Mouse (Mus musculus) MEL (cell line): ENCODE measurements around the gene Wdr70. TPM values are rescaled to one million over a fixed set of nuclear protein-coding genes. Genes with fewer than 3 reads are reported as not detected.

Experiments
- DNase-seq: peaks from one replicate; pipeline ENCODE4 v3.0.0; 2011; ENCODE audit warnings: low read depth, low spot score
- H3K27ac ChIP-seq: 2 replicates; pipeline ENCODE4 v1.5.1; 2012; ENCODE audit warnings: low read depth, mild to moderate bottlenecking, control low read depth, low read length, moderate library complexity; ENCODE audit not compliant: control insufficient read depth
- H3K27me3 ChIP-seq, 2 experiments: fragments of 150-350 bp in 1 of 2; sonication (generic) in 1 of 2; 2 replicates each; pipeline ENCODE4 v1.6.1; 2012; ENCODE audit warnings: low read length in 2 of 2, mild to moderate bottlenecking in 2 of 2, improper control_type of control experiment in 1 of 2, moderate library complexity in 1 of 2; ENCODE audit not compliant: insufficient read depth in 2 of 2, control insufficient read depth in 1 of 2
- H3K36me3 ChIP-seq, 2 experiments: 2 replicates each; pipeline ENCODE4 v1.6.1; 2012 to 2014; ENCODE audit warnings: low read length in 2 of 2, improper control_type of control experiment in 1 of 2, inconsistent platforms in 1 of 2, mild to moderate bottlenecking in 1 of 2; ENCODE audit not compliant: insufficient read depth in 2 of 2, control insufficient read depth in 1 of 2
- H3K4me1 ChIP-seq, 2 experiments: fragments of 150-350 bp in 1 of 2; sonication (generic) in 1 of 2; 2 replicates each; pipeline ENCODE4 v1.6.1; 2012; ENCODE audit warnings: low read length in 2 of 2, improper control_type of control experiment in 1 of 2, mild to moderate bottlenecking in 1 of 2; ENCODE audit not compliant: insufficient read depth in 2 of 2, control insufficient read depth in 1 of 2
- H3K4me3 ChIP-seq, 2 experiments: fragments of 150-350 bp in 1 of 2; sonication (generic) in 1 of 2; 2 replicates each; pipeline ENCODE4 v1.5.1; 2012; ENCODE audit warnings: low read depth in 2 of 2, low read length in 2 of 2, mild to moderate bottlenecking in 2 of 2, moderate library complexity in 2 of 2, control low read depth in 1 of 2, improper control_type of control experiment in 1 of 2; ENCODE audit not compliant: control insufficient read depth in 1 of 2, insufficient read depth in 1 of 2
- H3K79me2 ChIP-seq: 2 replicates; pipeline ENCODE4 v1.6.1; 2012; ENCODE audit warnings: mild to moderate bottlenecking, low read length, moderate library complexity; ENCODE audit not compliant: control insufficient read depth, poor library complexity, insufficient read depth
- H3K9ac ChIP-seq: 2 replicates; pipeline ENCODE4 v1.6.1; 2012; ENCODE audit warnings: low read depth, mild to moderate bottlenecking, control low read depth, low read length, moderate library complexity; ENCODE audit not compliant: control insufficient read depth, poor library complexity, severe bottlenecking
- H3K9me3 ChIP-seq: fragments of 150-350 bp; sonication (generic); replicated peaks from 2 replicates; pipeline ENCODE4 v1.6.1; 2012; ENCODE audit warnings: mild to moderate bottlenecking, low read length, improper control_type of control experiment, moderate library complexity; ENCODE audit not compliant: insufficient read depth
- CHD1 ChIP-seq: IDR thresholded peaks from 2 replicates; pipeline ENCODE4 v1.6.1; 2012; ENCODE audit warnings: low read depth, mild to moderate bottlenecking, inconsistent platforms, low read length, improper control_type of control experiment
- CHD2 ChIP-seq: IDR thresholded peaks from 2 replicates; pipeline ENCODE4 v1.6.1; 2011; ENCODE audit warnings: low read length, improper control_type of control experiment
- E2F4 ChIP-seq: IDR thresholded peaks from 2 replicates; pipeline ENCODE4 v1.6.1; 2011; ENCODE audit warnings: low read depth, low read length, improper control_type of control experiment, borderline replicate concordance
- ELF1 ChIP-seq: IDR thresholded peaks from 2 replicates; pipeline ENCODE4 v1.6.1; 2014; ENCODE audit warnings: low read depth, mild to moderate bottlenecking, inconsistent platforms, low read length, improper control_type of control experiment, moderate library complexity
- EP300 ChIP-seq, 2 experiments: IDR thresholded peaks; 2 replicates each; pipeline ENCODE4 v1.6.1; 2011; ENCODE audit warnings: improper control_type of control experiment in 2 of 2, low read length in 2 of 2, low read depth in 1 of 2, mild to moderate bottlenecking in 1 of 2
- ETS1 ChIP-seq: IDR thresholded peaks from 2 replicates; pipeline ENCODE4 v1.6.1; 2012; ENCODE audit warnings: low read depth, mild to moderate bottlenecking, inconsistent platforms, low read length, improper control_type of control experiment, moderate library complexity
- GABPA ChIP-seq: IDR thresholded peaks from 2 replicates; pipeline ENCODE4 v1.6.1; 2012; ENCODE audit warnings: low read depth, mild to moderate bottlenecking, inconsistent platforms, low read length, improper control_type of control experiment, moderate library complexity
- GATA1 ChIP-seq: IDR thresholded peaks from 2 replicates; pipeline ENCODE4 v1.6.1; 2011; ENCODE audit warnings: low read depth, low read length, improper control_type of control experiment
- HCFC1 ChIP-seq: IDR thresholded peaks from 2 replicates; pipeline ENCODE4 v1.6.1; 2012; ENCODE audit warnings: low read depth, mild to moderate bottlenecking, inconsistent platforms, low read length, improper control_type of control experiment, moderate library complexity
- JUND ChIP-seq: IDR thresholded peaks from 2 replicates; pipeline ENCODE4 v1.6.1; 2011; ENCODE audit warnings: low read depth, mild to moderate bottlenecking, improper control_type of control experiment, low read length
- MAZ ChIP-seq: IDR thresholded peaks from 2 replicates; pipeline ENCODE4 v1.6.1; 2012; ENCODE audit warnings: low read depth, mild to moderate bottlenecking, inconsistent platforms, low read length, improper control_type of control experiment
- MXI1 ChIP-seq: IDR thresholded peaks from 2 replicates; pipeline ENCODE4 v1.6.1; 2011; ENCODE audit warnings: mild to moderate bottlenecking, low read depth, low read length, improper control_type of control experiment
- MYC ChIP-seq: IDR thresholded peaks from 2 replicates; pipeline ENCODE4 v1.6.1; 2011; ENCODE audit warnings: low read depth, mild to moderate bottlenecking, low read length, improper control_type of control experiment, moderate library complexity
- NELFE ChIP-seq: IDR thresholded peaks from 2 replicates; pipeline ENCODE4 v1.6.1; 2011; ENCODE audit warnings: low read depth, low read length, improper control_type of control experiment
- POLR2A ChIP-seq, 2 experiments: IDR thresholded peaks; 2 replicates each; pipeline ENCODE4 v1.6.1; 2011 to 2012; ENCODE audit warnings: low read length in 2 of 2, mild to moderate bottlenecking in 2 of 2, control low read depth in 1 of 2, improper control_type of control experiment in 1 of 2, low read depth in 1 of 2, moderate library complexity in 1 of 2; ENCODE audit not compliant: control insufficient read depth in 1 of 2, insufficient read depth in 1 of 2, poor library complexity in 1 of 2
- POLR2AphosphoS5 ChIP-seq: IDR thresholded peaks from 2 replicates; pipeline ENCODE4 v1.6.1; 2012; ENCODE audit warnings: low read depth, borderline replicate concordance, mild to moderate bottlenecking, inconsistent platforms, low read length, moderate library complexity, mixed read lengths
- RAD21 ChIP-seq: IDR thresholded peaks from 2 replicates; pipeline ENCODE4 v1.6.1; 2011; ENCODE audit warnings: mild to moderate bottlenecking, low read depth, low read length, improper control_type of control experiment
- RCOR1 ChIP-seq: IDR thresholded peaks from 2 replicates; pipeline ENCODE4 v1.6.1; 2012; ENCODE audit warnings: low read depth, mild to moderate bottlenecking, inconsistent platforms, low read length, improper control_type of control experiment
- UBTF ChIP-seq: IDR thresholded peaks from 2 replicates; pipeline ENCODE4 v1.6.1; 2012; ENCODE audit warnings: low read depth, mild to moderate bottlenecking, inconsistent platforms, low read length, improper control_type of control experiment, moderate library complexity, borderline replicate concordance; ENCODE audit not compliant: insufficient read depth
- USF1 ChIP-seq: IDR thresholded peaks from 2 replicates; pipeline ENCODE4 v1.6.1; 2014; ENCODE audit warnings: low read depth, mild to moderate bottlenecking, inconsistent platforms, low read length, improper control_type of control experiment, moderate library complexity
- ZKSCAN1 ChIP-seq: IDR thresholded peaks from 2 replicates; pipeline ENCODE4 v1.6.1; 2012; ENCODE audit warnings: low read depth, mild to moderate bottlenecking, inconsistent platforms, low read length, improper control_type of control experiment, moderate library complexity
- ZMIZ1 ChIP-seq: IDR thresholded peaks from 2 replicates; pipeline ENCODE4 v1.6.1; 2012; ENCODE audit warnings: low read depth, mild to moderate bottlenecking, inconsistent platforms, low read length, improper control_type of control experiment, moderate library complexity
- ZNF384 ChIP-seq: IDR thresholded peaks from 2 replicates; pipeline ENCODE4 v1.6.1; 2012; ENCODE audit warnings: low read depth, mild to moderate bottlenecking, inconsistent platforms, low read length, improper control_type of control experiment
- polyA plus RNA-seq, 2 experiments: library from polyadenylated mRNA; stranded (reverse) in 1 of 2; unstranded in 1 of 2; fragments of >175 nt in 1 of 2; fragments of >200 nt in 1 of 2; gene quantifications; 2 replicates each; pipeline versions ENCODE4 v1.2.1 to v1.2.4; 2012; ENCODE audit warnings: low replicate concordance in 2 of 2, low read depth in 1 of 2; ENCODE audit not compliant: insufficient read length in 2 of 2, insufficient read depth in 1 of 2, missing spikeins in 1 of 2
- total RNA-seq: library from RNA; depleted of rRNA; stranded (reverse); fragments of 300-350 nt; gene quantifications from 2 replicates; pipeline ENCODE4 v1.2.3, GENCODE M21; 2012

Gene Wdr70
- total and polyA plus RNA-seq, 3 experiments = 40.7 to 48.8 TPM; not detected in 1

DNA sequence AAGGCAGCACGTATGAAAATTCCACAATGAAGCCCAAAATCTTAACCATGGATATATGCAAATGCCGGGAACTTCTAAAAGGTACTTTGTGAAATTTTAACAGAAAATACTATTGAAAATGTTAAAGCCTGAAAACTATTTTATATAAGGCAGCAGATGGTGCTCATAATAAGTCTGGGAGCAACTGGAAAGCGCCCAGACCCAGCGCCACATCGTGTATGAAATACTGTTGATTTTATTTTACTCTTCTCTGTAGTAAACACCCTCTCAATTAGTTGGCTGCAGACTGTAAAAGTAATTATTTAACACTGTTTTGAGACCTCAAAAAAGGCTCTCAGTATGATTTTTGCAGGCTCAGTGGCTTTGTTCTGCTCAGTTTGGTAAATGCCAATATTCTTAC, 126.5 kb downstream of the Wdr70 start:
- Histone ChIP-seq H3K27me3 (no peaks in the 10 kb centered on the region), H3K9ac (no peak overlapping the region), H3K79me2 (no peaks in the 10 kb centered on the region), H3K4me1 (no peaks in the 10 kb centered on the region), H3K9me3 (no peaks in the 10 kb centered on the region), H3K4me3 (no peak overlapping the region), H3K36me3 (peaks cover 0 to 4% of the 10 kb centered on the region in 2 experiments; a peak in 2 of 4 replicates), H3K27ac (no peak overlapping the region)
- no peak for DNase-seq
- TF ChIP-seq ELF1 (no peak), NELFE (no peak), CHD2 (no peak), EP300 (IDR thresholded peaks at IDR 0.05; ENCODE audit: low read depth in 1 of 2, low read length in 2 of 2) (no peak), USF1 (no peak), RAD21 (no peak), UBTF (no peak), CHD1 (no peak), MXI1 (no peak)

DNA sequence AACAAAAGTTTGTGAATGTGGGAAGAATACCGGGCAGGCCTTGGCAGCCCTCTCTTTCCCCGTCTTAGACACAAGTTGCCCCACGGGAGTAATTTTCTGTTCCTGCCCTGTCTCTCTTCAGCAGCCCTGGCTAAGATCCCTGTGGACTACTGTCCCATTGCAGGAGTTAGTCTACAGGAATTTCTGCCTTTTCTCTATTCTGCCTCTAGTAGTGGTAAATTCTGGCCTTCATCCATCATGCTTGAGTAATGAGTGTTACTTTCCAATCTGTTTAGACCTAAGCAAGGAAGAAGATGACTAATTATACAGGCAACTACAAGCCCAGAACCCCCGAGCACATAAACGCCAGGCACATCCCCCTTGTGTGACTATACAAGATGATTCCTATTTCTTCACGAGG, 136.2 kb downstream of the Wdr70 start:
- Histone ChIP-seq H3K9me3 (no peaks in the 10 kb centered on the region), H3K4me3 (no peak overlapping the region), H3K79me2 (no peaks in the 10 kb centered on the region), H3K27ac (no peak overlapping the region), H3K27me3 (no peaks in the 10 kb centered on the region), H3K4me1 (no peaks in the 10 kb centered on the region), H3K36me3 (peaks cover 0 to 2% of the 10 kb centered on the region in 2 experiments; a peak in 3 of 4 replicates), H3K9ac (no peak overlapping the region)
- no peak for DNase-seq
- TF ChIP-seq ZKSCAN1 = no peak
- TF ChIP-seq MYC = no peak
- no peak for TF ChIP-seq JUND
- no peak for TF ChIP-seq E2F4
- no peak for TF ChIP-seq UBTF
- no peak for TF ChIP-seq ZMIZ1
- TF ChIP-seq USF1 = no peak
- TF ChIP-seq ZNF384 = no peak
- TF ChIP-seq MAZ = no peak
- no peak for TF ChIP-seq HCFC1
- no peak for TF ChIP-seq POLR2AphosphoS5
- no peak for TF ChIP-seq NELFE
- TF ChIP-seq CHD1 = no peak
- no peak for TF ChIP-seq POLR2A (IDR thresholded peaks at IDR 0.05; ENCODE audit: control insufficient read depth in 1 of 2, insufficient read depth in 1 of 2, low read depth in 1 of 2, low read length in 2 of 2, poor library complexity in 1 of 2)
- no peak for TF ChIP-seq RCOR1
- no peak for TF ChIP-seq MXI1
- no peak for TF ChIP-seq GATA1
- TF ChIP-seq ETS1 = no peak
- no peak for TF ChIP-seq GABPA
- TF ChIP-seq CHD2 = no peak
